Mouse (Mus musculus) limb, embryonic 14.5 days (tissue): Measurements from ENCODE around the gene Ankrd60. TPM values are rescaled to one million over a fixed set of nuclear protein-coding genes. Genes with fewer than 3 reads are reported as not detected.

ENCODE experiments used
- ATAC-seq: fragments of 200-750 bp; cut with Nextera tagmentation; 2 replicates; pipeline ENCODE4 v1.8.0; 2017; ENCODE audit warnings: low read depth, moderate number of reproducible peaks, moderate TSS enrichment; ENCODE audit not compliant: low FRiP score
- DNase-seq: peaks from one replicate; pipeline ENCODE4 v3.0.0-alpha.2; 2015; ENCODE audit warnings: low spot score
- H3K27ac ChIP-seq: fragments of 300-500 bp; sonication (generic); replicated peaks from 2 replicates; pipeline ENCODE4 v1.5.1; 2014; ENCODE audit warnings: low read depth, mild to moderate bottlenecking, low read length, moderate library complexity, mixed read lengths
- H3K27me3 ChIP-seq: fragments of 300-500 bp; sonication (generic); 2 replicates; pipeline ENCODE4 v1.6.1; 2014; ENCODE audit warnings: low read length, mixed read lengths; ENCODE audit not compliant: control insufficient read depth, insufficient read depth
- H3K36me3 ChIP-seq: fragments of 300-500 bp; sonication (generic); 2 replicates; pipeline ENCODE4 v1.6.1; 2014; ENCODE audit warnings: mild to moderate bottlenecking, low read length, moderate library complexity, mixed read lengths; ENCODE audit not compliant: control insufficient read depth, insufficient read depth
- H3K4me1 ChIP-seq: fragments of 300-500 bp; sonication (generic); 2 replicates; pipeline ENCODE4 v1.6.1; 2014; ENCODE audit warnings: antibody characterized with exemption, low read length, mixed read lengths; ENCODE audit not compliant: control insufficient read depth, insufficient read depth
- H3K4me2 ChIP-seq: fragments of 300-500 bp; sonication (generic); replicated peaks from 2 replicates; pipeline ENCODE4 v1.6.1; 2014; ENCODE audit warnings: low read depth, mild to moderate bottlenecking, low read length, moderate library complexity; ENCODE audit not compliant: severe bottlenecking
- H3K4me3 ChIP-seq: fragments of 300-500 bp; sonication (generic); replicated peaks from 2 replicates; pipeline ENCODE4 v1.5.1; 2014; ENCODE audit warnings: low read length
- H3K9ac ChIP-seq: fragments of 300-500 bp; sonication (generic); 2 replicates; pipeline ENCODE4 v1.6.1; 2014; ENCODE audit warnings: mild to moderate bottlenecking, low read depth, low read length, moderate library complexity; ENCODE audit not compliant: severe bottlenecking
- H3K9me3 ChIP-seq: fragments of 300-500 bp; sonication (generic); 2 replicates; pipeline ENCODE4 v1.6.1; 2016; ENCODE audit warnings: low read length; ENCODE audit not compliant: control insufficient read depth
- POLR2A ChIP-seq: fragments of 200-500 bp; IDR thresholded peaks from 2 replicates; pipeline ENCODE4 v1.8.0; 2012; ENCODE audit warnings: inconsistent platforms, mild to moderate bottlenecking, moderate library complexity, borderline replicate concordance; ENCODE audit not compliant: insufficient read depth, insufficient read length; ENCODE audit errors: extremely low read depth
- WGBS: fragments of 180-500 bp; shearing (Covaris S2); extraction: QIAGEN DNeasy Blood & Tissue Kit; methylation state at CpG from one replicate; pipeline ENCODE4 v1.1.7; 2014; 5-methylcytosine and 5-hydroxymethylcytosine counted together
- polyA plus RNA-seq, 2 experiments: library from polyadenylated mRNA; depleted of rRNA in 1 of 2; stranded (reverse) in 1 of 2; unstranded in 1 of 2; fragments of >200 nt; fragmentation: Nextera tagmentation in 1 of 2; extraction: Ambion mirVana in 1 of 2; gene quantifications; 2 replicates each; pipeline versions ENCODE4 v1.2.1 to v1.2.3; 2012 to 2014

Gene Ankrd60
- polyA plus RNA-seq, 2 experiments, result not detected

GRCm38 (mm10) chr2:173522376-173522775 is 55.8 kb downstream of the Ankrd60 start, which contains the start of gene 1700021F07Rik:
Gene 1700021F07Rik (plus strand): TSS chr2:173522586.
- Histone ChIP-seq H3K9me3 (no peaks in the 10 kb centered on the region), H3K4me1 (peaks cover 9% of the 10 kb centered on the region), H3K4me3 (no peak within 1 kb of the TSS), H3K27ac (no peak within 1 kb of the TSS), H3K9ac (no peak within 1 kb of the TSS), H3K36me3 (no peaks in the 10 kb centered on the region), H3K4me2 (no peak within 1 kb of the TSS), H3K27me3 (no peaks in the 10 kb centered on the region)
- no peak for ATAC-seq
- DNase-seq, result no peak
- WGBS, result 92% methylated on average over 18 of the region's 18 CpGs
- no peak for TF ChIP-seq POLR2A

Other genes starting within 250 kb of the Ankrd60 start
- gene 1700021F07Rik, start 55.8 kb downstream of the Ankrd60 start, polyA plus RNA-seq (2012; rRNA removed), result not detected in 2 replicates
- gene 1700021F07Rik, start 55.8 kb downstream of the Ankrd60 start, polyA plus RNA-seq (2014; fragmentation: Nextera tagmentation; extraction: Ambion mirVana), result not detected in 2 replicates
- gene Rab22a, start 81.4 kb upstream of the Ankrd60 start, polyA plus RNA-seq (2012; rRNA removed), result 21.7 and 23.9 TPM in 2 replicates
- gene Rab22a, start 81.4 kb upstream of the Ankrd60 start, polyA plus RNA-seq (2014; fragmentation: Nextera tagmentation; extraction: Ambion mirVana), result 45.2 and 49.4 TPM in 2 replicates
- gene 1700010B08Rik, start 141.1 kb upstream of the Ankrd60 start, polyA plus RNA-seq (2012; rRNA removed), result not detected in 2 replicates
- not detected in 2 replicates for gene 1700010B08Rik, start 141.1 kb upstream of the Ankrd60 start, polyA plus RNA-seq (2014; fragmentation: Nextera tagmentation; extraction: Ambion mirVana)
- gene Vapb, start 159.1 kb upstream of the Ankrd60 start, polyA plus RNA-seq (2012; rRNA removed), result 20.2 and 37.0 TPM in 2 replicates
- 14.6 and 15.2 TPM in 2 replicates for gene Vapb, start 159.1 kb upstream of the Ankrd60 start, polyA plus RNA-seq (2014; fragmentation: Nextera tagmentation; extraction: Ambion mirVana)